Mouse (Mus musculus) lung, postnatal 0 days (tissue): ENCODE data around the gene Fam189a2. TPM values are rescaled to one million over a fixed set of nuclear protein-coding genes. Genes with fewer than 3 reads are reported as not detected.
A peak's percentile ranks its signal among the peaks of the same experiment; 100 is the strongest.

Source experiments
- ATAC-seq: fragments of 200-750 bp; cut with Nextera tagmentation; 2 replicates; pipeline ENCODE4 v1.8.0; 2017; ENCODE audit warnings: moderate library complexity
- DNase-seq: peaks from one replicate; pipeline ENCODE4 v3.0.0-alpha.2; 2016; ENCODE audit warnings: low spot score
- H3K27ac ChIP-seq: fragments of 300-500 bp; sonication (generic); 2 replicates; pipeline ENCODE4 v1.5.1; 2014; ENCODE audit warnings: antibody characterized with exemption, mild to moderate bottlenecking, low read length, mixed read lengths
- H3K27me3 ChIP-seq: fragments of 300-500 bp; sonication (generic); replicated peaks from 2 replicates; pipeline ENCODE4 v1.6.1; 2014; ENCODE audit warnings: low read length, mixed read lengths; ENCODE audit not compliant: insufficient read depth
- H3K36me3 ChIP-seq: fragments of 300-500 bp; sonication (generic); 2 replicates; pipeline ENCODE4 v1.6.1; 2014; ENCODE audit warnings: low read length, mixed read lengths; ENCODE audit not compliant: insufficient read depth
- H3K4me1 ChIP-seq: fragments of 300-500 bp; sonication (generic); 2 replicates; pipeline ENCODE4 v1.6.1; 2014; ENCODE audit warnings: antibody characterized with exemption, low read depth, low read length, mixed read lengths; ENCODE audit not compliant: insufficient read depth
- H3K4me2 ChIP-seq: fragments of 300-500 bp; sonication (generic); replicated peaks from 2 replicates; pipeline ENCODE4 v1.6.1; 2014; ENCODE audit warnings: low read depth, mild to moderate bottlenecking, low read length, moderate library complexity, mixed read lengths
- H3K4me3 ChIP-seq: fragments of 300-500 bp; sonication (generic); 2 replicates; pipeline ENCODE4 v1.5.1; 2014; ENCODE audit warnings: low read depth, low read length
- H3K9ac ChIP-seq: fragments of 300-500 bp; sonication (generic); replicated peaks from 2 replicates; pipeline ENCODE4 v1.6.1; 2014; ENCODE audit warnings: low read depth, mild to moderate bottlenecking
- H3K9me3 ChIP-seq: fragments of 300-500 bp; sonication (generic); 2 replicates; pipeline ENCODE4 v1.6.1; 2016; ENCODE audit warnings: low read length, mixed read lengths
- CTCF ChIP-seq: IDR thresholded peaks from 2 replicates; pipeline ENCODE4 v1.5.1; 2016; ENCODE audit warnings: antibody characterized with exemption, mild to moderate bottlenecking
- EP300 ChIP-seq: IDR thresholded peaks from 2 replicates; pipeline ENCODE4 v1.6.1; 2016; ENCODE audit warnings: antibody characterized with exemption, mild to moderate bottlenecking, control low read depth
- WGBS: fragments of 180-500 bp; shearing (Covaris S2); extraction: QIAGEN DNeasy Blood & Tissue Kit; methylation state at CpG from one replicate; pipeline ENCODE4 v1.1.7; 2014; 5-methylcytosine and 5-hydroxymethylcytosine counted together
- polyA plus RNA-seq: library from polyadenylated mRNA; unstranded; fragments of >200 nt; fragmentation: Nextera tagmentation; extraction: Ambion mirVana; gene quantifications from 2 replicates; pipeline ENCODE4 v1.2.1, GENCODE M21; 2015

The Fam189a2 gene
- polyA plus RNA-seq, 1 experiment from 2014 or later = 26.2 TPM

GRCm38 (mm10) chr19:24016706-24017386, 14.0 kb downstream of the Fam189a2 start:
- TF ChIP-seq CTCF = no peak
- no peak; the same call in 1 of the 2 replicates for TF ChIP-seq EP300
- WGBS = 19% methylated on average over 3 of the region's 3 CpGs

GRCm38 (mm10) chr19:24013241-24013640, 17.6 kb downstream of the Fam189a2 start:
- 71% methylated on average over 3 of the region's 3 CpGs for WGBS
- no peaks in the 10 kb centered on the region for H3K9me3 ChIP-seq
- no peak overlapping the region for H3K27ac ChIP-seq

More at GRCm38 (mm10) chr19:24016706-24017386, 14.0 kb downstream of the Fam189a2 start:
- no peak overlapping the region for H3K4me3 ChIP-seq
- no peak overlapping the region for H3K4me2 ChIP-seq
- no peaks in the 10 kb centered on the region for H3K36me3 ChIP-seq
- peak; percentile 79 for ATAC-seq
- no peaks in the 10 kb centered on the region for H3K27me3 ChIP-seq
- H3K9me3 ChIP-seq = no peaks in the 10 kb centered on the region
- H3K27ac ChIP-seq = peak overlapping the region; percentile 68
- peaks cover 9% of the 10 kb centered on the region; the same call in 1 of the 2 replicates for H3K4me1 ChIP-seq
- DNase-seq = peak; percentile 72
- no peak overlapping the region for H3K9ac ChIP-seq

GRCm38 (mm10) chr19:24012479-24012878, 18.3 kb downstream of the Fam189a2 start:
- H3K27ac ChIP-seq = no peak overlapping the region
- H3K4me2 ChIP-seq = no peak overlapping the region
- no peaks in the 10 kb centered on the region for H3K27me3 ChIP-seq
- DNase-seq (no peak), ATAC-seq (no peak)
- H3K4me3 ChIP-seq = no peak overlapping the region
- peaks cover 11% of the 10 kb centered on the region; the same call in 1 of the 2 replicates for H3K4me1 ChIP-seq
- H3K9me3 ChIP-seq = no peaks in the 10 kb centered on the region
- 95% methylated on average over 8 of the region's 8 CpGs for WGBS
- H3K36me3 ChIP-seq = no peaks in the 10 kb centered on the region
- TF ChIP-seq CTCF = no peak
- no peak for TF ChIP-seq EP300
- H3K9ac ChIP-seq = no peak overlapping the region

More at GRCm38 (mm10) chr19:24013241-24013640, 17.6 kb downstream of the Fam189a2 start:
- no peaks in the 10 kb centered on the region for H3K36me3 ChIP-seq
- H3K4me1 ChIP-seq = peaks cover 9% of the 10 kb centered on the region; the same call in 1 of the 2 replicates
- H3K9ac ChIP-seq = no peak overlapping the region
- H3K27me3 ChIP-seq = no peaks in the 10 kb centered on the region
- no peak overlapping the region for H3K4me2 ChIP-seq
- DNase-seq (no peak), ATAC-seq (no peak)
- TF ChIP-seq EP300 (no peak), CTCF (no peak)
- H3K4me3 ChIP-seq = no peak overlapping the region

GRCm38 (mm10) chr19:24007638-24008360, 23.0 kb downstream of the Fam189a2 start:
- no peak for TF ChIP-seq CTCF
- peak; percentile 42; the same call in 1 of the 2 replicates for TF ChIP-seq EP300
- H3K27me3 ChIP-seq = no peaks in the 10 kb centered on the region
- H3K27ac ChIP-seq = peak overlapping the region; percentile 11
- H3K4me3 ChIP-seq = no peak overlapping the region
- DNase-seq = peak; percentile 73
- 48% methylated on average over 4 of the region's 4 CpGs for WGBS
- H3K4me1 ChIP-seq = peaks cover 6% of the 10 kb centered on the region; the same call in 1 of the 2 replicates
- ATAC-seq = peak; percentile 90
- H3K36me3 ChIP-seq = no peaks in the 10 kb centered on the region
- no peaks in the 10 kb centered on the region for H3K9me3 ChIP-seq
- H3K4me2 ChIP-seq = no peak overlapping the region
- no peak overlapping the region for H3K9ac ChIP-seq

- H3K4me2 ChIP-seq = no peak overlapping the region
- peak; percentile 14; the same call in 1 of the 2 replicates for ATAC-seq
Measured at GRCm38 (mm10) chr19:24007002-24007637, 23.7 kb downstream of the Fam189a2 start.

More at GRCm38 (mm10) chr19:24007002-24007637, 23.7 kb downstream of the Fam189a2 start:
- DNase-seq = no peak
- Histone ChIP-seq H3K4me1 (peaks cover 6% of the 10 kb centered on the region; the same call in 1 of the 2 replicates), H3K27ac (peak overlapping the region; percentile 11), H3K9me3 (no peaks in the 10 kb centered on the region), H3K9ac (no peak overlapping the region), H3K36me3 (no peaks in the 10 kb centered on the region), H3K4me3 (no peak overlapping the region), H3K27me3 (no peaks in the 10 kb centered on the region)
- no peak for TF ChIP-seq CTCF
- TF ChIP-seq EP300 = no peak
- 84% methylated on average over 10 of the region's 10 CpGs for WGBS
